Mouse (Mus musculus): ENCODE results near the gene Ccn2. TPM values are rescaled to one million over a fixed set of nuclear protein-coding genes. Genes with fewer than 3 reads are reported as not detected.

The Ccn2 gene
- total and polyA plus RNA-seq, 3 experiments: 62.8 to 141 (median 108) TPM

DNA sequence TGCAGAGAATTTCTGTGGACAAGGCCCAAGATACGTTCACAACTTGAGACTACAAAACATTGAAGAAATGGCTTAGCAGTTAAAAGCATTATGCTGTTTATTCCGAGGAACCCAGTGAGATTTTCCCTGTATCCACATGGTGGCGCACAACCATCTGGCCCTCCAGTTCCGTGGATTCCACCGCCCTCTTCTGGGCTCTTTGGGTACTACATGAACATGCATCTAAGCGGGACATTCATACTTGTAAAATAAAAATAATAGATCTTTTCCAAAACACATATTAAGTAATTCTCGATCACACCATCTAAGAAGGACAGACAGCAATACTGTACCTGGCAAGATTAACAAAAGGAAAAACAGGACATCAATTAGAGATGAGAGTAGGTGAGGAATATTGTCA lies 27.3 kb downstream of the Ccn2 start:
- Histone ChIP-seq H3K36me3 (ENCODE audit: control insufficient read depth, insufficient read depth, low read length) (no peaks in the 10 kb centered on the region), H3K4me1 (ENCODE audit: control insufficient read depth, insufficient read depth, low read length) (no peaks in the 10 kb centered on the region), H3K27me3 (ENCODE audit: control insufficient read depth, insufficient read depth, low read length) (no peaks in the 10 kb centered on the region), H3K4me3 (no peak overlapping the region), H3K79me2 (replicated peaks; ENCODE audit: control insufficient read depth, insufficient read depth, low read length) (no peaks in the 10 kb centered on the region), H3K9ac (ENCODE audit: low read depth, low read length) (no peak overlapping the region), H3K27ac (no peak overlapping the region)
- intact Hi-C loops (cut with DNase I): loop anchor here (1.0 to 10.0 kb wide), 3 partner anchors 212 to 458 kb away; no protein-coding TSS in a partner anchor
- TF ChIP-seq POLR2A (IDR thresholded peaks at IDR 0.05; ENCODE audit: insufficient read depth, low read depth, low read length): no peak
- peak; percentile 98 for TF ChIP-seq CTCF (IDR thresholded peaks at IDR 0.05)
- peak; percentile 82 for TF ChIP-seq EP300 (IDR thresholded peaks at IDR 0.05; ENCODE audit: insufficient read depth, low read depth, low read length)
- DNase-seq: peak; percentile 73 to 79
- WGBS: 24% methylated on average over 7 of the region's 7 CpGs

DNA sequence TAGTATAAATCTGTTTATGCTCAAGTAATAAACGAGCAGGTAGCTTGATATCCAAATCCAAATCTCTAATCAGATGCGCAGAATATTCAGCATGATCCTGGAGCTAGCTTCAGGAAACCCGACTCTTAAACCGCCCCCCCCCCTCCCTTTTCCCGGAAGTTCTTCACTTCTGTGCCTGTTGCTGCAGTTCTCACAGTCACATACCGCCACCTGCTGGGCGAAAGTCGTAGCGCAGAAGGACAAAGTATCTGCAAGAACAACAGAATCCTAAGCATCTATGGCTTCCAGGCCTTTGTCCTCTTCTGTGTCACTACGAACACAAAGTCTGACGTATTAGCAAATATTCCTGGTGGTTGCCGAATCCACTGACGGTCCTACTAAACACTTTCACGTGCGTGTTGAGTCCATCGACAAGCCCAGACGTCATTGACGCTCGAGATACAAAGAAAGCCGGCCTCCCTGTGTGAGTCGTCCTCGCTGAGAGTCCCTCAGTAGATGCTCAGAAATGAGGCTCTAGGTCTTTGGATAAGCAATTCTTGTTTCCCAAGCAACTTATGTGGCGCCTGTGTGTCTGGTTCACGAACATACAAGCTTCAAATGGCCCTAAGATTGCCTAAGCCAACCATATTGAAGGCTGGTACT lies 29.9 kb downstream of the Ccn2 start:
- no peak overlapping the region for H3K27ac ChIP-seq
- H3K36me3 ChIP-seq (ENCODE audit: control insufficient read depth, insufficient read depth, low read length): no peaks in the 10 kb centered on the region
- no peaks in the 10 kb centered on the region for H3K27me3 ChIP-seq (ENCODE audit: control insufficient read depth, insufficient read depth, low read length)
- peak; percentile 73 to 88 for DNase-seq
- no peak overlapping the region for H3K9ac ChIP-seq (ENCODE audit: low read depth, low read length)
- TF ChIP-seq CTCF (IDR thresholded peaks at IDR 0.05) (peak; percentile 84), POLR2A (IDR thresholded peaks at IDR 0.05; ENCODE audit: insufficient read depth, low read depth, low read length) (no peak), EP300 (IDR thresholded peaks at IDR 0.05; ENCODE audit: insufficient read depth, low read depth, low read length) (peak; percentile 77)
- H3K79me2 ChIP-seq (replicated peaks; ENCODE audit: control insufficient read depth, insufficient read depth, low read length): no peaks in the 10 kb centered on the region
- H3K4me1 ChIP-seq (ENCODE audit: control insufficient read depth, insufficient read depth, low read length): no peaks in the 10 kb centered on the region
- no peak overlapping the region for H3K4me3 ChIP-seq
- 30% methylated on average over 24 of the region's 24 CpGs for WGBS
- intact Hi-C loops (cut with DNase I): loop anchor here (2.0 to 10.0 kb wide), 3 partner anchors 292 to 460 kb away; no protein-coding TSS in a partner anchor

DNA sequence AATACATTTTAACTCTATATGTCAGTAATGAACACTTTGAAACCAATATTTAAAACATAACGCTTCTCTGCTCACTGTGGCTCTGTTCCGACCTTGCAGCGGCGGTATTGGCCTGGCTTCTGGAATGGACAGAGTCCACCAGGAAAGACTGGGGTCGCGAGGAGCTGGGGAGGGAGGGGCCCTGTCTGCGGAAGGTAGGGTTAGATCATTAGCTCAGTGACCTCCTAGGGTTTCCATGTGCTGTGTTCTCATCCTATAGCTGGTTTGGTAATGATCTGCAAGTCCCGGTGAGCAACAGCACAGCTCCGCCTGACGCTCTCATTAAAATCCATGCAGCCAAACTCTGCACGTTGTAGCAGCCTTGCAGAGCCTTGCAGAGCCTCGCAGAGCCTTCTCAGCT lies 32.0 kb downstream of the Ccn2 start:
- Histone ChIP-seq H3K27me3 (ENCODE audit: control insufficient read depth, insufficient read depth, low read length) (no peaks in the 10 kb centered on the region), H3K79me2 (replicated peaks; ENCODE audit: control insufficient read depth, insufficient read depth, low read length) (no peaks in the 10 kb centered on the region), H3K9ac (ENCODE audit: low read depth, low read length) (no peak overlapping the region), H3K4me3 (no peak overlapping the region), H3K27ac (no peak overlapping the region), H3K36me3 (ENCODE audit: control insufficient read depth, insufficient read depth, low read length) (no peaks in the 10 kb centered on the region), H3K4me1 (ENCODE audit: control insufficient read depth, insufficient read depth, low read length) (no peaks in the 10 kb centered on the region; the same call in 1 of the 2 replicates)
- no peak for DNase-seq
- intact Hi-C loops (cut with DNase I): loop anchor here (5.0 to 10.0 kb wide), 2 partner anchors 315 to 462 kb away; no protein-coding TSS in a partner anchor
- TF ChIP-seq POLR2A (IDR thresholded peaks at IDR 0.05; ENCODE audit: insufficient read depth, low read depth, low read length) (no peak), CTCF (IDR thresholded peaks at IDR 0.05) (no peak), EP300 (IDR thresholded peaks at IDR 0.05; ENCODE audit: insufficient read depth, low read depth, low read length) (no peak)
- 75% methylated on average over 12 of the region's 12 CpGs for WGBS

DNA sequence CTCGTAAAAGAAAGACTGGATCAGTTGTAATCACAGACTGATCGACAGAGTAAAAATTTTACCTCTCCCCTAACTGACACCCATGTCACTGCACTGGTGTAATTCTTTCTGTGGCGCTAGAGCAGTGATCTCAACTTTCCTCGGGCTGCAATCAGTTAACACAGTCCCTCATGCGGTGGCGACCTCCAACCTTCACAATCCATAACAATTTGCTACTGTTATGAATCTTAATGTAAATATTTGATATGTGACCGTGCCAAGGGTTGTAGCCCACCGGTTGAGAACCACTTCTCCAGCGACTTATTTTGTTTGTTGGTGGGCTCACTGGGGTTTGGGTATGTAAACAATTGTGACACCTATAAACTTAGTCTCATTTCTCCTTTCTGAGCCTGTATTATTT lies 33.2 kb downstream of the Ccn2 start:
- Histone ChIP-seq H3K9ac (ENCODE audit: low read depth, low read length) (no peak overlapping the region), H3K79me2 (replicated peaks; ENCODE audit: control insufficient read depth, insufficient read depth, low read length) (no peaks in the 10 kb centered on the region), H3K4me3 (no peak overlapping the region), H3K4me1 (ENCODE audit: control insufficient read depth, insufficient read depth, low read length) (no peaks in the 10 kb centered on the region; the same call in 1 of the 2 replicates), H3K27me3 (ENCODE audit: control insufficient read depth, insufficient read depth, low read length) (no peaks in the 10 kb centered on the region), H3K27ac (no peak overlapping the region), H3K36me3 (ENCODE audit: control insufficient read depth, insufficient read depth, low read length) (no peaks in the 10 kb centered on the region)
- 72% methylated on average over 9 of the region's 9 CpGs for WGBS
- no peak for DNase-seq
- intact Hi-C loops (cut with DNase I): loop anchor here (2.0 to 10.0 kb wide), 3 partner anchors 162 to 464 kb away; no protein-coding TSS in a partner anchor
- TF ChIP-seq POLR2A (IDR thresholded peaks at IDR 0.05; ENCODE audit: insufficient read depth, low read depth, low read length) (no peak), EP300 (IDR thresholded peaks at IDR 0.05; ENCODE audit: insufficient read depth, low read depth, low read length) (no peak), CTCF (IDR thresholded peaks at IDR 0.05) (no peak)

DNA sequence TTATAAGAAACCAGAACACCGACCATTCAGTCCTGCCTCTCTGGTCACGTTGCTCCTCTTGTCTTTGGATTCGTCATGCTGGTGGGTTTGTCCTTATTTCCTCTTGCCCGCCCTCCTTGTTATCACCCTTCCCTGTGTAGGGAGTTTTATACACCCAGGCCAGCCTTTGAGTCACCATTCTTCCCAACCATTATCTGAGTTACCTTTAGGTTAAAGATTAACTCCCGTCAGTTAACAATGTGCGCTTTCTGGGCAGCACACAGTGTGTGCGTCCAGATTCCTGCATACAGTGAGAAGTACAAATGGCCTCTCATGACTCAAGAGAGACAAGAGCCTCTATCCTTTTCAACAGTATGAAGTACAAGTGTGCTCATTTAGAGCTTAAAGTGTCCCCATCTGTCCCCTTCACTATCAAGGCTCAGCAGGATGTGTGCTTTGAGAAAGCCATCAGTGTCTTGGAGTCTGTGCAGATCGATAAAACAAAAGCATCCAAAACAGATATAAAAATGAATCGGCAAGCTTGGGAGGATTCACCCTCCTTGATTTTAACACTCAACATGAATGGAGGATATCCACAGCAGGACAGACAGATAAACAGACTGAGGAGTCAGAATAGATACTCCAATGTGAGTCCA lies 34.0 kb downstream of the Ccn2 start:
- H3K4me3 ChIP-seq: no peak overlapping the region
- no peak overlapping the region for H3K9ac ChIP-seq (ENCODE audit: low read depth, low read length)
- TF ChIP-seq POLR2A (IDR thresholded peaks at IDR 0.05; ENCODE audit: insufficient read depth, low read depth, low read length) (no peak), EP300 (IDR thresholded peaks at IDR 0.05; ENCODE audit: insufficient read depth, low read depth, low read length) (no peak), CTCF (IDR thresholded peaks at IDR 0.05) (no peak)
- no peaks in the 10 kb centered on the region; the same call in 1 of the 2 replicates for H3K4me1 ChIP-seq (ENCODE audit: control insufficient read depth, insufficient read depth, low read length)
- no peak for DNase-seq
- H3K36me3 ChIP-seq (ENCODE audit: control insufficient read depth, insufficient read depth, low read length): no peaks in the 10 kb centered on the region
- 38% methylated on average over 9 of the region's 9 CpGs for WGBS
- no peaks in the 10 kb centered on the region for H3K79me2 ChIP-seq (replicated peaks; ENCODE audit: control insufficient read depth, insufficient read depth, low read length)
- intact Hi-C loops (cut with DNase I): loop anchor here (2.0 to 10.0 kb wide), 3 partner anchors 162 to 464 kb away; no protein-coding TSS in a partner anchor
- H3K27me3 ChIP-seq (ENCODE audit: control insufficient read depth, insufficient read depth, low read length): no peaks in the 10 kb centered on the region
- H3K27ac ChIP-seq: no peak overlapping the region
